Mouse (Mus musculus) bone marrow macrophage, adult 2 months (primary cell): ENCODE data around the gene Shisa2. TPM values are rescaled to one million over a fixed set of nuclear protein-coding genes. Genes with fewer than 3 reads are reported as not detected.

Source experiments
- H3K27ac ChIP-seq: 2 replicates; pipeline ENCODE4 v1.5.1; 2012; ENCODE audit warnings: low read depth, low read length; ENCODE audit not compliant: insufficient read depth
- H3K4me1 ChIP-seq: 2 replicates; pipeline ENCODE4 v1.6.1; 2012; ENCODE audit warnings: low read length; ENCODE audit not compliant: control insufficient read depth, insufficient read depth
- H3K4me3 ChIP-seq: 2 replicates; pipeline ENCODE4 v1.5.1; 2012; ENCODE audit warnings: mild to moderate bottlenecking, low read length, moderate library complexity; ENCODE audit not compliant: insufficient read depth
- CTCF ChIP-seq: IDR thresholded peaks from 2 replicates; pipeline ENCODE4 v1.5.1; 2012; ENCODE audit warnings: low read depth, mild to moderate bottlenecking, low read length, moderate library complexity
- POLR2A ChIP-seq: IDR thresholded peaks from 2 replicates; pipeline ENCODE4 v1.6.1; 2012; ENCODE audit warnings: mild to moderate bottlenecking, low read depth, low read length, borderline replicate concordance
- polyA plus RNA-seq: library from polyadenylated mRNA; stranded (reverse); fragments of >200 nt; gene quantifications from 2 replicates; pipeline ENCODE4 v1.2.4, GENCODE M21; 2012; ENCODE audit not compliant: missing spikeins, insufficient read depth, insufficient read length

Shisa2 gene
- polyA plus RNA-seq, 1 experiment, result not detected

GRCm38 (mm10) chr14:59646826-59647697, 22.0 kb downstream of the Shisa2 start:
- Histone ChIP-seq H3K4me1 (peaks cover 15% of the 10 kb centered on the region), H3K27ac (no peak overlapping the region), H3K4me3 (no peak overlapping the region)
- TF ChIP-seq POLR2A (no peak), CTCF (no peak)

GRCm38 (mm10) chr14:59648611-59649010, 23.5 kb downstream of the Shisa2 start:
- Histone ChIP-seq H3K4me1 (peaks cover 9% of the 10 kb centered on the region), H3K27ac (no peak overlapping the region), H3K4me3 (no peak overlapping the region)
- no peak for TF ChIP-seq CTCF
- TF ChIP-seq POLR2A, result no peak

GRCm38 (mm10) chr14:59649337-59649736, 24.2 kb downstream of the Shisa2 start:
- H3K4me1 ChIP-seq, result peaks cover 3% of the 10 kb centered on the region; the same call in 1 of the 2 replicates
- H3K4me3 ChIP-seq, result no peak overlapping the region
- TF ChIP-seq POLR2A (no peak), CTCF (no peak)
- H3K27ac ChIP-seq, result no peak overlapping the region

GRCm38 (mm10) chr14:59656591-59656990, 31.5 kb downstream of the Shisa2 start:
- TF ChIP-seq CTCF (no peak), POLR2A (no peak)
- Histone ChIP-seq H3K4me3 (no peak overlapping the region), H3K4me1 (no peaks in the 10 kb centered on the region), H3K27ac (no peak overlapping the region)

GRCm38 (mm10) chr14:59657098-59657497, 32.0 kb downstream of the Shisa2 start:
- TF ChIP-seq POLR2A (no peak), CTCF (no peak)
- Histone ChIP-seq H3K4me1 (no peaks in the 10 kb centered on the region), H3K4me3 (no peak overlapping the region), H3K27ac (no peak overlapping the region)

GRCm38 (mm10) chr14:59672893-59673515, 47.9 kb downstream of the Shisa2 start:
- no peak for TF ChIP-seq CTCF
- TF ChIP-seq POLR2A, result no peak
- no peaks in the 10 kb centered on the region for H3K4me1 ChIP-seq
- no peak overlapping the region for H3K4me3 ChIP-seq
- no peak overlapping the region for H3K27ac ChIP-seq

GRCm38 (mm10) chr14:59674556-59674955, 49.4 kb downstream of the Shisa2 start:
- no peaks in the 10 kb centered on the region for H3K4me1 ChIP-seq
- H3K27ac ChIP-seq, result no peak overlapping the region
- no peak for TF ChIP-seq POLR2A
- TF ChIP-seq CTCF, result no peak
- no peak overlapping the region for H3K4me3 ChIP-seq

- no peak overlapping the region for H3K27ac ChIP-seq
- TF ChIP-seq POLR2A (no peak), CTCF (no peak)
- no peaks in the 10 kb centered on the region for H3K4me1 ChIP-seq
- no peak overlapping the region for H3K4me3 ChIP-seq
Observed at GRCm38 (mm10) chr14:59675330-59675729, 50.2 kb downstream of the Shisa2 start.

- no peak for TF ChIP-seq CTCF
- no peak for TF ChIP-seq POLR2A
- H3K4me1 ChIP-seq, result no peaks in the 10 kb centered on the region
- no peak overlapping the region for H3K27ac ChIP-seq
- no peak overlapping the region for H3K4me3 ChIP-seq
Observed at GRCm38 (mm10) chr14:59677598-59678003, 52.5 kb downstream of the Shisa2 start.

Other genes starting within 250 kb of the Shisa2 start
- 2.2 and 2.4 TPM in 2 replicates for gene Phf11c, start 229.9 kb upstream of the Shisa2 start, polyA plus RNA-seq
- gene Setdb2, start 184.4 kb upstream of the Shisa2 start, polyA plus RNA-seq, result 12.5 and 14.4 TPM in 2 replicates
- gene Cab39l, start 184.3 kb upstream of the Shisa2 start, polyA plus RNA-seq, result 26.9 and 32.4 TPM in 2 replicates
- gene Cdadc1, start 27.3 kb upstream of the Shisa2 start, polyA plus RNA-seq, result 25.8 and 29.4 TPM in 2 replicates